18 mouse cellular contexts compared by ENCODE assay signal in genomic region chr13:32865591-32865990, GRCm38 (mm10). TPM values are rescaled to one million over a fixed set of nuclear protein-coding genes. Genes with fewer than 3 reads are reported as not detected.
DNase-seq lines count a peak whose midpoint lies in the region; ATAC-seq and TF ChIP-seq lines count a peak whose summit lies in the region.
"Had no signal": no experiment of that assay in that cellular context is flagged by ENCODE, and none has a peak within 500 bp of the region (broad histone marks: within the 10 kb centered on the region; RNA-seq: fewer than 3 reads in every experiment).

No protein-coding gene starts in this region.

- no peak overlapping the region for H3K27ac ChIP-seq in layer of hippocampus, adult 2 months
- H3K27ac ChIP-seq: embryonic facial prominence, embryonic 15.5 days; liver, embryonic 15.5 days; midbrain, embryonic 12.5 days; neural tube, embryonic 12.5 days had no signal

- H3K4me3 ChIP-seq in layer of hippocampus, adult 2 months, result no peak overlapping the region
- H3K4me3 ChIP-seq: embryonic facial prominence, embryonic 15.5 days; liver, embryonic 15.5 days; midbrain, embryonic 12.5 days; neural tube, embryonic 12.5 days had no signal

- 0 out of 2 replicates have a peak, but pooled peaks have one; percentile 47 for ATAC-seq in frontal cortex, adult (ENCODE audit: low TSS enrichment)
- ATAC-seq: forebrain, postnatal 0 days had no signal

- TF ChIP-seq CTCF in layer of hippocampus, adult 2 months (conservative IDR thresholded peaks at IDR 0.05), result peak; percentile 62

- no peak for DNase-seq in frontal cortex, adult 2 months (ENCODE audit: extremely low spot score in 1 of 2, low spot score in 1 of 2)
- DNase-seq in layer of hippocampus, adult 2 months (ENCODE audit: low spot score in 2 of 2), result no peak
- no peak for DNase-seq in layer of hippocampus, postnatal 14 days (ENCODE audit: low spot score in 2 of 2)
- peak; percentile 46 for DNase-seq in 416B (ENCODE audit: low read depth)
- DNase-seq in R1 (ENCODE audit: low read depth, low spot score), result peak; percentile 21
- DNase-seq in right cerebral cortex, postnatal 36 days (ENCODE audit: low spot score in 2 of 2), result no peak
- DNase-seq in layer of hippocampus, postnatal 36 days, result no peak
- DNase-seq: forebrain, postnatal 0 days; heart, postnatal 36 days; thymus, postnatal 14 days had no signal

RNA-seq across cellular contexts. Expression of gene Serpinb1a, which starts 14.6 kb away (rescaled TPM):
- 8.0 and 10.1 TPM in 2 replicates for polyA plus RNA-seq in frontal cortex, adult 2 months (2012; rRNA removed)
- 1 to 10 TPM; 5.3 to 6.6 TPM for total RNA-seq in layer of hippocampus, adult 2 months (2021)
- 1 to 10 TPM in 1 of 2 experiments, under 1 TPM in 1; 0.55 to 1.5 TPM for total RNA-seq in layer of hippocampus, postnatal 14 days (2021)
- total RNA-seq in layer of hippocampus, postnatal 36 days (2021), result 1 to 10 TPM; 3.4 to 4.4 TPM

RNA-seq across cellular contexts. Expression of gene Serpinb1c, which starts 32.4 kb away (rescaled TPM):
- polyA plus RNA-seq in frontal cortex, adult 2 months (2012; rRNA removed), result not detected in 2 replicates
- total RNA-seq in layer of hippocampus, adult 2 months (2021), result not detected
- total RNA-seq in layer of hippocampus, postnatal 14 days (2021), result under 1 TPM in 1 of 2 experiments, not detected in 1; 0.35 TPM
- total RNA-seq in layer of hippocampus, postnatal 36 days (2021), result under 1 TPM in 1 of 2 experiments, not detected in 1; 0.40 TPM
- total RNA-seq: forebrain, postnatal 0 days; left cerebral cortex, adult 8-10 months had no signal
- polyA plus RNA-seq: CD4-positive, CD25-positive, alpha-beta regulatory T cell, adult 4 months; embryonic facial prominence, embryonic 15.5 days; forebrain, postnatal 0 days; gonadal fat pad, adult 2 months; liver, embryonic 15.5 days; midbrain, embryonic 12.5 days; neural tube, embryonic 12.5 days had no signal

Comparison
In these comparisons a context has a peak if more than half of its experiments do, and no peak if none do; other contexts are left out.
1. DNase-seq: peak in 416B (single experiment) and R1 (single experiment); none in frontal cortex, adult 2 months (0 of 2), layer of hippocampus, adult 2 months (0 of 2), layer of hippocampus, postnatal 14 days (0 of 2), right cerebral cortex, postnatal 36 days (0 of 2) and layer of hippocampus, postnatal 36 days (0 of 2).